Mouse (Mus musculus) brain, adult 2 months (tissue): Measurements from ENCODE around the gene Slc39a12.
A peak's percentile ranks its signal among the peaks of the same experiment; 100 is the strongest.

ENCODE experiments used
- DNase-seq: peaks from one replicate; pipeline ENCODE4 v3.0.0; 2011; ENCODE audit warnings: low read depth, low spot score

The Slc39a12 gene

GRCm38 (mm10) chr2:14388162-14388561, at the start of gene Slc39a12:
Slc39a12 (plus strand) TSS chr2:14388316.
- peak; percentile 33 for DNase-seq

GRCm38 (mm10) chr2:14341652-14342308, 46.3 kb upstream of the Slc39a12 start:
- DNase-seq: peak; percentile 84

GRCm38 (mm10) chr2:14342309-14342839, 45.7 kb upstream of the Slc39a12 start:
- DNase-seq: no peak

DNA sequence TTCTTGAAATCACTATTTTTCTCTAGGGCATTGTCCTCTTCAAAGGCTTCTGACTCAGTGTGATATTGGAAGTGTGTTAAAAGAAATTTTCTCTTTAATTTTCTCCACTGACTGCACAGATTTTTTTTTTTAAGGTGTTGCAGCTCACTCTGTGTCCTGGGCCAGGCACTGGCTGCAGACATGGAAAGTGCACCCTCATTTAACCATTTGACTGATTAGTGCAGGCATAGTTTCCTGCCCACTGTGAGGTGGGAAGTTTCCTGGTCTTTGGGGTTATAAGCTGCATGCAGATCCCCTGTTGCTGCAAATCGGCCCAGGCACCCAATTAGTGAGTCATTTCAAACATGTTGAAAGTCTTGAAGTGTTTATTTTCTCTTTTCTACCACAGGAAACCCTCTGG, 740 bp downstream of the Slc39a12 start:
- DNase-seq: no peak

DNA sequence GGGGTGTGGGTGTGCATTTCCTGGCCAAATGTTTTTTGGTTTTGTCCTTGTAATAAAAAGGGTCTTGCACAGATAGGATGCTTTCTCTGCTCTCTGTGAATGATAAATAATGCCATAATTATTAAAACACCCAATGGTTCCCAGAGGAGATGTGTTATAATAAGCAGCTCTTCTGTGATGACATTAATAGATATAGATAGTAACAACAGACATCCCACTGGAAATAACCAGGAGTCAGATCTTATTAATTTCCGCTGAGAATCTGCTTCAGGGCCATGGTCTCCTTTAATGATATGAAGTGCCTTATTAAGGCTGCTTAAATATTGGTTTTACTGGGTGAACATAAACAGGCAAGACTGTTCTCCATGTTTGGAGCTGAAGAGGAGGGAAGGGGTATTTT, 2.8 kb downstream of the Slc39a12 start:
- DNase-seq: no peak

GRCm38 (mm10) chr2:14403000-14403399, 14.9 kb downstream of the Slc39a12 start:
- DNase-seq: no peak

GRCm38 (mm10) chr2:14428987-14429386, 40.9 kb downstream of the Slc39a12 start:
- peak; percentile 10 for DNase-seq

DNA sequence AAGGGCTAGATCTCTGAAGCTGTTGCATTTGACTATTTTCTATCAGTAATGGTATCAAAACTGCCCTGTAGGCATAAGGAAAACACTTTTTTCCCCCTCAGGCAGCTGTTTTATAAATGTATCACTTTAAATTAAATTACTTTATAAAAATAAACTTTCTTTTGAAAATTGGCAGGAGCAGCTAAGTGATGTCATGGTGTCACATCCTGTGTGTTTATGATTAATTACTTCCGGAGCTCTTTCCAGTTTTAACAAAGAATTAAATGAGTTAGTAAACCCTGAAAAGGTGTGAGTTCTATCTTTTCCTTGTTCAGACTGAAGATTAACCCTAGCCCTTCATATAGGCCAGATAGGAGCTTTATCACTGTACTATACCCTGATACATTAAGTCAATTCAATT, 59.2 kb downstream of the Slc39a12 start:
- DNase-seq: no peak

GRCm38 (mm10) chr2:14450866-14451265, 62.8 kb downstream of the Slc39a12 start:
- DNase-seq: no peak

- no peak for DNase-seq
Observed at GRCm38 (mm10) chr2:14454946-14455631, 67.0 kb downstream of the Slc39a12 start.

DNA sequence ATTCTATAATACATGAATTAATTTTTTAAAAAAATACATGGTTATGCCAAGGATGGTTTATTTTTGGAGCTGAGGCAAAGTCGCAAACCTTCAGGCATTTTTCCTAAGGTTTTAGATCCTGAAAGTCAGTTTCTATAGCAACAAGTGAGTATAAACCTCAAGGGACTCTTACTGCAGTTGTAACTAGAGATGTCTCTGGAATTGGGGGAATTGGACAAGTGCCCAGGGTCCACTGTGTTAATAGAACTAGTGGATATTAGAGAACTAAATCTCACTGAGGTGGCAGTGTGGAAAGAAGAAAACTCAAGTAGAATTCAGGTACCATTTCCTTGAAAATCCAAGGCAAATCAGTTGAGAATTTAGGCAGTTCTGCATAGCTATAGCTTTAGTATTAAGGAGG, 76.3 kb downstream of the Slc39a12 start:
- peak; percentile 19 for DNase-seq

GRCm38 (mm10) chr2:14494132-14494531, 106.0 kb downstream of the Slc39a12 start:
- peak; percentile 49 for DNase-seq

- no peak for DNase-seq
Observed at GRCm38 (mm10) chr2:14496150-14496549, 108.0 kb downstream of the Slc39a12 start.

DNA sequence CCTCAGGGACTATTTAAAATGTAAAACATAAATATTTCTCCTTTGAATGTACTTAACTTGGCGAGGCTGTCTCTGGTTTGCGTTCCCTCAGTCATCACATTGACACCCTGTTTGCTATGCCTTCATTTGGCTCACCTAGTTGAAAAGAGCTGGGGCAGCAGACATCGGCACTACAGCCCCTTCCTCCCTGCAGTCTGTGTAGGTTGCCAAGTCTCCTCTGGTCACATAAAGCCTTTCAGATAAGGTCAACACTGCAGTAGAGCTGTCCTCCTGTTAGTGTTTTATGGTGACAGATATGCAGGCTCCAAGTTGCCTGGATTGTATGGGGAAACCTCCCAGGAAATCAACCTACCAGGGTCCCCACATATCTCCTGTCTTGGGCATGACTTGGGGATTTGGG, 114.4 kb downstream of the Slc39a12 start:
- DNase-seq: no peak

DNA sequence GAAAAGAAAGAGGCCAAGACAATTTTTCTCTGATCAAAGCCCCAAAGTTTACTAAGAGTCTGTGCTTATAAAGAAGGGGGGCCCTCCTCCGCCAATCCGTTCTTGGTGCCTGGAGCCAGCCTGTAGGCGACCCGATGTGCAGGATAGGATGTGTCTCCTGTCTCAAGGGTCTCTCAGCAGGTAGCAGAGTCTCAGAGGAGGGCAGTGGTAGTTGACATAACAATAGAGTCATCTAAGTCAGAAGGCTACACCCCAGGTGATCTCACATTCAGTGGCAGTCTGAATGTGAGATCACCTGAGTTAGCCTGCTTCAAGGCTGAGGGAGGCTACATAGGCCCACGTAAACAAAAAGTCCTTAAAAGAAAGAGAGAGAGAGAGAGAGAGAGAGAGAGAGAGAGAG, 130.1 kb downstream of the Slc39a12 start:
- no peak for DNase-seq

- DNase-seq: peak; percentile 20
Observed at GRCm38 (mm10) chr2:14534325-14535077, 146.4 kb downstream of the Slc39a12 start.

DNA sequence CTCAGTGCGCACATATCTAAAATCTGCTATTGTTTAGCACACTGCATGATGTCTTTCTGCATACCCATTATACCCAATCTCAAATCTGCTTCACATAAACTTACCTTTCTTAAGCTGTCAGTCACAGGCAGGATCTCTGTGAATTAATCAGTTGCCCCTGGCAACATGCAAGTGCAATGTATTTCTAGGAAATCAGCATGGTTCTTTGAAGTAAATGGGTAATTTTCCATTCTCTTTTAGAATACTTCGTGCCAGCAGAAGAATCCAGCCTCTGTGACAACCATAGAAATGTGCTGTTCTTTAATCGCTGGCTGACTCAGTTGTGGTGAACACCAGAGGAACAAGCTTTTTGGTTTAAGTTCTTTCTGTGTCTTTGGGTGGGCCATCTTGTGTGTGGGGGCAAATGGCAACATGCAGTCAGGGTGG, 147.1 kb downstream of the Slc39a12 start:
- peak; percentile 64 for DNase-seq

DNA sequence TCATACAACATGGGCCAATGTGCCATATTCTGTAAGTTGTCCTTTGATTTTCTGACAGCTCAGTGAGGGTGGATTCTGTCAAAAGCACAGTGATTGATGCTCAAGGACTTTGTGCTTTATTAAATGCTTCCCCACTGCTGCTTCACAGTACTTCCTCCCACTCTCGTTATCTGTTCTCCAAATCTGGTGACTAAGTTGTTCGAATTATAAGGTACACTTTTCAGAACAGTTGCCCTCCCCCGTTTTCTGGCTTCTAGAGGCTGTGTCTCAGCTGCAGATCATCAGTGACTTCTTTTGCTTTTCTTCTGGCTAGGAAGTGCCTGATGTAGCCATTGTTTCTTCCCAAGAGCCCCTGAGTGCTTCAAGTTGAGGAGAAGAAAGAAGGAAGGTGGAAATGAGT, 149.7 kb downstream of the Slc39a12 start:
- peak; percentile 80 for DNase-seq

DNA sequence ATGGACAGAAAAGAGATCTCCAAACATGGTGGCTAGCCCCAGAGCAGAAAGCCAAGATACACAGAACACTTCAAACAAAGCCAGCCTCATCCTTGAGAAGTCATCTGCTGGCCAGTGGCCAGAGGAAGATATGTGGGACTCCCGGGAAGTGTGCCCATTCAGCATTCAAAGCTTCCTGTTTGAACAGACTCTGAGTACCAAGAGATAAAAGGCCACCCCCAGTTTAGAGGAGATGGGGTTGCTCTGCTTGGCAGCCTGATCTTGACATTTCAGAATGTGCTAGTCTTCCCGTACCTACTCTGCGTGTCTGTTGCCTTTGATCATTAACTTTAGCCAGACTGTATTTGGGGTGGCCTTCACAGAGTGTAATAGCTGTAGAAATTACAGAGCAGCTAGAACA, 155.2 kb downstream of the Slc39a12 start:
- peak; percentile 54 for DNase-seq

DNA sequence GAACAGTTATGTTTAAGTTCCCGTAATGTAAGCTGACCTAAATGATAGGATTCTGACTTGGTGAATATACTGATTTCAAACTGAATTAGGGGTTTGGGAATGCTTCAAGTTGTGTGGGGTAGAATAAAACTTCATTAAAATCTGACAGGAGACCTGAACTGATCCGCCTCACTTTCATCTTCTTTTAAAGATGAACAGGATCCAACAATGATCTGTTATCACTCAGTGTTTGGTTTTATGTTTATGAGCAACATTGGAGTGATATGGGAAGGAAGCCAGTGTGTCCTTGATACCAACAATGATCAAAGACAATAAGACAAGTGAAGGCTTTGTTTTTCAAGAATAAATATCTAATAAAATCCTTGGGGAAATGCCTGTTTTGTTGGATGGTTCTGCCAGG, 155.7 kb downstream of the Slc39a12 start:
- DNase-seq: no peak
